Mouse (Mus musculus) liver, adult 2 months (tissue): ENCODE results near the gene Nol10.

Source experiments
- CTCF ChIP-seq: fragments of 200-500 bp; IDR thresholded peaks from 2 replicates; pipeline ENCODE4 v1.5.1; 2011; ENCODE audit warnings: low read depth, low read length, control low read depth
- POLR2A ChIP-seq: fragments of 200-500 bp; IDR thresholded peaks from 2 replicates; pipeline ENCODE4 v1.6.1; 2011; ENCODE audit warnings: low read length, control low read depth; ENCODE audit not compliant: insufficient read depth; ENCODE audit errors: extremely low read depth

- TF ChIP-seq CTCF (no peak), POLR2A (no peak)
Observed at GRCm38 (mm10) chr12:17403998-17404397, 55.7 kb downstream of the Nol10 start.
